Mouse (Mus musculus) ES-Bruce4 (cell line): ENCODE measurements around the gene Crybb2.

ENCODE experiments used
- CTCF ChIP-seq: IDR thresholded peaks from one replicate; pipeline ENCODE4 v1.8.1; 2011; ENCODE audit warnings: low read depth, low read length
- EP300 ChIP-seq: IDR thresholded peaks from 2 replicates; pipeline ENCODE4 v1.6.1; 2011; ENCODE audit warnings: low read depth, low read length; ENCODE audit not compliant: insufficient read depth
- POLR2A ChIP-seq: IDR thresholded peaks from one replicate; pipeline ENCODE4 v1.8.1; 2011; ENCODE audit warnings: low read length; ENCODE audit not compliant: insufficient read depth

DNA sequence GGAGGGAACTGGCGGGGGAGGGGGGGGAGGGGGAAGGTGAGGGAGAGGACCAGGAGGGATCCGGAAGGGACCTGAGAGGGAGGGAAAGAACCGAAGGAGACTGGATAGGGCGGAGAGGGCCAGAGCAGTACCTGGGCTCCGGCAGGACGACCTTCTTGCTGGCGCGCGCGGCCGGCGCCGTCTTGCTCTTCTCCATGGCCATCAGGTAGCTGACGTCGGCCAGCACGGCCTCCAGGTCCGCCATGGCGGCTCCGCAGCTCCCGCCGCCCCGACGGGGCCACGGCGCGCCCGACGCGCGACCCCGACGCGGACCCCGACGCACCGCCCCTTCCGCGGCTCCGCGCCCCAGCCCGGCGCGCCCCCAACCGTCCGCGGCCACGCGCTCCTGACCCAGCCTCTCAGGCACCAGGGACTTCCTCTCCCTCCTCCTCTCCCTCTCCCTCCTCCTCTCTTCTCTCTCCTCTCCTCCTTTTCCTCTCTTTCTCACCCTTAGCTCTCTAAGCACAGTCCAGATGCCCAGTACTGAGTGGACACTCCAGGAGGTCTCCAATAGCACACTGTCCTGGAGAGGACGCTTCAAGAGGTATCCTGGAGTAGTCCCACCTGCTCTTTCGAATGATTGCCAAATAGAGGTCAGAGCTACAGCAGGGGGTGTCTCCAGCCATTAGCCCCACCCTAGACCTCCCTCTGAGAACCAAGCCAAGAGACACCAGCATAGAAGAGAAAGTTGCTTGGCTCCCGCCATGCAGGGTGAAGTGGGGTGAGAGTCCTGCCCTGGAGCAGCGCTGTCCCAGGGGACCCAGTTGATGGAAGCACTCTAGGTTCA is 54.5 kb downstream of the Crybb2 start, which contains the start of gene Grk3:
- TF ChIP-seq EP300 (no peak), POLR2A (peak; percentile 50), CTCF (no peak)
